Mouse (Mus musculus): ENCODE data around the gene Dhrs9. TPM values are rescaled to one million over a fixed set of nuclear protein-coding genes. Genes with fewer than 3 reads are reported as not detected.

Dhrs9 gene
- polyA plus RNA-seq, 1 experiment from 2014 or later = 0.04 TPM

- 43% methylated on average over 8 of the region's 8 CpGs for whole genome bisulfite sequencing
- Histone ChIP-seq H3K9ac (ENCODE audit: low read length) (no peak overlapping the region), H3K27me3 (ENCODE audit: control insufficient read depth, insufficient read depth, low read depth, low read length) (no peaks in the 10 kb centered on the region), H3K4me2 (ENCODE audit: low read depth, low read length) (no peak overlapping the region), H3K27ac (ENCODE audit: low read length) (no peak overlapping the region), H3K36me3 (ENCODE audit: control insufficient read depth, insufficient read depth, low read length) (no peaks in the 10 kb centered on the region), H3K4me1 (replicated peaks; ENCODE audit: control insufficient read depth, insufficient read depth, low read length) (peaks cover 3% of the 10 kb centered on the region; the same call in 1 of the 2 replicates), H3K4me3 (ENCODE audit: low read length) (no peak overlapping the region), H3K9me3 (ENCODE audit: control insufficient read depth, low read length) (no peaks in the 10 kb centered on the region)
- no peak for ATAC-seq (ENCODE audit: low read depth)
These were observed 1.5 kb downstream of the Dhrs9 start for GRCm38 (mm10) chr2:69381740-69382139.

- Histone ChIP-seq H3K4me3 (ENCODE audit: low read length) (no peak overlapping the region), H3K27ac (ENCODE audit: low read length) (no peak overlapping the region), H3K36me3 (ENCODE audit: control insufficient read depth, insufficient read depth, low read length) (no peaks in the 10 kb centered on the region), H3K27me3 (ENCODE audit: control insufficient read depth, insufficient read depth, low read depth, low read length) (no peaks in the 10 kb centered on the region), H3K4me1 (replicated peaks; ENCODE audit: control insufficient read depth, insufficient read depth, low read length) (peaks cover 3% of the 10 kb centered on the region; the same call in 1 of the 2 replicates), H3K9ac (ENCODE audit: low read length) (no peak overlapping the region), H3K4me2 (ENCODE audit: low read depth, low read length) (no peak overlapping the region), H3K9me3 (ENCODE audit: control insufficient read depth, low read length) (no peaks in the 10 kb centered on the region)
- 62% methylated on average over 5 of the region's 5 CpGs for WGBS
- ATAC-seq (ENCODE audit: low read depth) = no peak
These were observed 2.6 kb downstream of the Dhrs9 start for GRCm38 (mm10) chr2:69382838-69383237.

GRCm38 (mm10) chr2:69386118-69386871 lies 6.0 kb downstream of the Dhrs9 start:
- Histone ChIP-seq H3K4me1 (replicated peaks; ENCODE audit: control insufficient read depth, insufficient read depth, low read length) (no peaks in the 10 kb centered on the region), H3K27ac (ENCODE audit: low read length) (no peak overlapping the region), H3K27me3 (ENCODE audit: control insufficient read depth, insufficient read depth, low read depth, low read length) (no peaks in the 10 kb centered on the region), H3K9ac (ENCODE audit: low read length) (no peak overlapping the region), H3K4me2 (ENCODE audit: low read depth, low read length) (no peak overlapping the region), H3K4me3 (ENCODE audit: low read length) (no peak overlapping the region), H3K36me3 (ENCODE audit: control insufficient read depth, insufficient read depth, low read length) (no peaks in the 10 kb centered on the region), H3K9me3 (ENCODE audit: control insufficient read depth, low read length) (no peaks in the 10 kb centered on the region)
- no peak for ATAC-seq (ENCODE audit: low read depth)
- 37% methylated on average over 3 of the region's 3 CpGs for WGBS

GRCm38 (mm10) chr2:69393947-69394346 lies 13.7 kb downstream of the Dhrs9 start:
- Histone ChIP-seq H3K27me3 (ENCODE audit: control insufficient read depth, insufficient read depth, low read depth, low read length) (no peaks in the 10 kb centered on the region), H3K36me3 (ENCODE audit: control insufficient read depth, insufficient read depth, low read length) (no peaks in the 10 kb centered on the region), H3K4me1 (replicated peaks; ENCODE audit: control insufficient read depth, insufficient read depth, low read length) (no peaks in the 10 kb centered on the region), H3K4me3 (ENCODE audit: low read length) (no peak overlapping the region), H3K4me2 (ENCODE audit: low read depth, low read length) (no peak overlapping the region), H3K27ac (ENCODE audit: low read length) (no peak overlapping the region), H3K9me3 (ENCODE audit: control insufficient read depth, low read length) (no peaks in the 10 kb centered on the region), H3K9ac (ENCODE audit: low read length) (no peak overlapping the region)
- no peak for ATAC-seq (ENCODE audit: low read depth)
- 88% methylated on average over 2 of the region's 2 CpGs for WGBS

- 62% methylated on average over 9 of the region's 9 CpGs for WGBS
- Histone ChIP-seq H3K9me3 (ENCODE audit: control insufficient read depth, low read length) (no peaks in the 10 kb centered on the region), H3K4me2 (ENCODE audit: low read depth, low read length) (no peak overlapping the region), H3K4me3 (ENCODE audit: low read length) (no peak overlapping the region), H3K27me3 (ENCODE audit: control insufficient read depth, insufficient read depth, low read depth, low read length) (no peaks in the 10 kb centered on the region), H3K27ac (ENCODE audit: low read length) (no peak overlapping the region), H3K9ac (ENCODE audit: low read length) (no peak overlapping the region), H3K4me1 (replicated peaks; ENCODE audit: control insufficient read depth, insufficient read depth, low read length) (no peaks in the 10 kb centered on the region), H3K36me3 (ENCODE audit: control insufficient read depth, insufficient read depth, low read length) (no peaks in the 10 kb centered on the region)
- ATAC-seq (ENCODE audit: low read depth) = no peak
These were observed 15.5 kb downstream of the Dhrs9 start for GRCm38 (mm10) chr2:69395597-69396248.

GRCm38 (mm10) chr2:69396760-69397435 lies 16.7 kb downstream of the Dhrs9 start:
- no peak overlapping the region for H3K4me2 ChIP-seq (ENCODE audit: low read depth, low read length)
- no peaks in the 10 kb centered on the region for H3K4me1 ChIP-seq (replicated peaks; ENCODE audit: control insufficient read depth, insufficient read depth, low read length)
- no peak overlapping the region for H3K4me3 ChIP-seq (ENCODE audit: low read length)
- H3K9ac ChIP-seq (ENCODE audit: low read length) = no peak overlapping the region
- 81% methylated on average over 12 of the region's 12 CpGs for WGBS
- no peak overlapping the region for H3K27ac ChIP-seq (ENCODE audit: low read length)
- no peak for ATAC-seq (ENCODE audit: low read depth)
- H3K36me3 ChIP-seq (ENCODE audit: control insufficient read depth, insufficient read depth, low read length) = no peaks in the 10 kb centered on the region
- H3K9me3 ChIP-seq (ENCODE audit: control insufficient read depth, low read length) = no peaks in the 10 kb centered on the region
- H3K27me3 ChIP-seq (ENCODE audit: control insufficient read depth, insufficient read depth, low read depth, low read length) = no peaks in the 10 kb centered on the region

GRCm38 (mm10) chr2:69400866-69401604 lies 20.8 kb downstream of the Dhrs9 start:
- Histone ChIP-seq H3K4me2 (ENCODE audit: low read depth, low read length) (no peak overlapping the region), H3K9me3 (ENCODE audit: control insufficient read depth, low read length) (no peaks in the 10 kb centered on the region), H3K27me3 (ENCODE audit: control insufficient read depth, insufficient read depth, low read depth, low read length) (no peaks in the 10 kb centered on the region), H3K4me1 (replicated peaks; ENCODE audit: control insufficient read depth, insufficient read depth, low read length) (no peaks in the 10 kb centered on the region), H3K4me3 (ENCODE audit: low read length) (no peak overlapping the region), H3K9ac (ENCODE audit: low read length) (no peak overlapping the region), H3K36me3 (ENCODE audit: control insufficient read depth, insufficient read depth, low read length) (no peaks in the 10 kb centered on the region), H3K27ac (ENCODE audit: low read length) (no peak overlapping the region)
- ATAC-seq (ENCODE audit: low read depth) = no peak
- 54% methylated on average over 7 of the region's 7 CpGs for WGBS

GRCm38 (mm10) chr2:69401891-69402290 lies 21.6 kb downstream of the Dhrs9 start:
- 77% methylated on average over 6 of the region's 6 CpGs for WGBS
- ATAC-seq (ENCODE audit: low read depth) = no peak
- Histone ChIP-seq H3K9me3 (ENCODE audit: control insufficient read depth, low read length) (no peaks in the 10 kb centered on the region), H3K27ac (ENCODE audit: low read length) (no peak overlapping the region), H3K4me2 (ENCODE audit: low read depth, low read length) (no peak overlapping the region), H3K27me3 (ENCODE audit: control insufficient read depth, insufficient read depth, low read depth, low read length) (no peaks in the 10 kb centered on the region), H3K4me3 (ENCODE audit: low read length) (no peak overlapping the region), H3K36me3 (ENCODE audit: control insufficient read depth, insufficient read depth, low read length) (no peaks in the 10 kb centered on the region), H3K9ac (ENCODE audit: low read length) (no peak overlapping the region), H3K4me1 (replicated peaks; ENCODE audit: control insufficient read depth, insufficient read depth, low read length) (no peaks in the 10 kb centered on the region)

GRCm38 (mm10) chr2:69402309-69402708 lies 22.1 kb downstream of the Dhrs9 start:
- Histone ChIP-seq H3K4me1 (replicated peaks; ENCODE audit: control insufficient read depth, insufficient read depth, low read length) (no peaks in the 10 kb centered on the region), H3K27me3 (ENCODE audit: control insufficient read depth, insufficient read depth, low read depth, low read length) (no peaks in the 10 kb centered on the region), H3K36me3 (ENCODE audit: control insufficient read depth, insufficient read depth, low read length) (no peaks in the 10 kb centered on the region), H3K9ac (ENCODE audit: low read length) (no peak overlapping the region), H3K9me3 (ENCODE audit: control insufficient read depth, low read length) (no peaks in the 10 kb centered on the region), H3K4me2 (ENCODE audit: low read depth, low read length) (no peak overlapping the region), H3K27ac (ENCODE audit: low read length) (no peak overlapping the region), H3K4me3 (ENCODE audit: low read length) (no peak overlapping the region)
- no peak for ATAC-seq (ENCODE audit: low read depth)
- 79% methylated on average over 7 of the region's 7 CpGs for WGBS
